Mouse (Mus musculus) erythroblast, embryonic 14.5 days (primary cell): ENCODE results near the gene Zfr2.

Source experiments
- GATA1 ChIP-seq: IDR thresholded peaks from 2 replicates; pipeline ENCODE4 v1.6.1; 2012; ENCODE audit warnings: low read length, inconsistent platforms, mixed read lengths
- TAL1 ChIP-seq: IDR thresholded peaks from 3 replicates; pipeline ENCODE4 v1.6.1; 2012; ENCODE audit warnings: low read length, inconsistent platforms, mixed read lengths

DNA sequence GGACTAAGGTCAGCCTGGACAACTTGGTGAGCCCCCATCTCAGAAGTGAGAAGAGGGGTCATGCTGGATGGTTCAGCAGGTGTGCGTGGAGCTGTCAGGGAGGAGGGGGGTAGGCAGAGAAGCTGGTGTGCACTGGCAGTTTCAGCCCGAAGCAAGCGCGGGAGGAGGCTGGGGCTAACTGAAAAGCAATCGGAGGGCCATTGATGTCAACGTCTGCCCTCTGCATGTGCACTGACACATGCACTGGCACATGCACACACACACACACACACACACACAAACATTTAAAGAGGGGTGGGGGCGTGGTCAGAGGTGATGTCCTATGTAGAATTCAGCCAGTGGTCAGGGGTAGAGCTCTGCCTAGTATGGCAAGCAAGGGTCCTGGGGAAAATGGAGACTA lies 1.5 kb upstream of the Zfr2 start:
- no peak for TF ChIP-seq GATA1
- TF ChIP-seq TAL1, result no peak
